Mouse (Mus musculus): Measurements from ENCODE around the gene Coasy. TPM values are rescaled to one million over a fixed set of nuclear protein-coding genes. Genes with fewer than 3 reads are reported as not detected.

Coasy gene
- polyA plus RNA-seq, 1 experiment, result 44.5 TPM

DNA sequence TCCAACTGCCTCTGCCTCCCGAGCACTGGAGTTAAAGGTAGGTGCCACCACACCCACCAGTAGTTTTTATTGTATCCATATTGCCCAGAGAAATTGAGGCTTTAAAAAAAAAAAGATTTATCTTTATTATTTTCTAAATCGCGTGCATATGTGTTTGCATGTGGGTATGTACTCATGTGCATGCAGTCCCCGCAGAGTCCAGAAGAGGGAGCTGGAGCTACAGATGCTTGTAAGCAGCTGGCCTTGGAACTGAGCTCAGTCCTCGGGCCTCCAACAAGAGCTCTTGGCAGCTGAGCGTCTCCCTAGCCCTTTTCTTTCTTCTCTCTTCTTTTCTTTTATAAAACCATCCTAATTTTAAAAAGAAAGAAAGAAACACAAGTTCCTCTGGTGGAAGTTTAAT lies 49.3 kb downstream of the Coasy start:
- no peak for TF ChIP-seq GATA1 (IDR thresholded peaks at IDR 0.05; ENCODE audit: low read length)

DNA sequence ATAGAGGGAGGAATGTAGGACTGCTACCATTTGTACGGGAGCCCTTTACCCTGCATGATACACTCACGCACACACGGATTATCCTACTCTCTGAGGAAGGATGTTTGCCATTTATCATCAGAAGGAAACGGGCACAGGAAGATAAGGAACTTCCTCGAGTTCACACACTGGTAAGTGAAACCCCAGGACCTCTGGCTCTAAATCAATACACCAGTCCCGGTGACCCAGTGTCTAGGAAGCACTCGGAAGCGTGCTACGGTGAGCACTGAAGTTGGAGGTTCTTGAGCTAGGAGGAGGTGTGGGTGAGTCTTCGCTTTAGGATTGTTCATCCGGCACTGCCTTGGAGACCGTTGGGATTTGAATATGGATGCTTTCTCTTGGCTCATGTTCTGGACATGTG lies 50.7 kb downstream of the Coasy start:
- no peak for TF ChIP-seq GATA1 (IDR thresholded peaks at IDR 0.05; ENCODE audit: low read length)

DNA sequence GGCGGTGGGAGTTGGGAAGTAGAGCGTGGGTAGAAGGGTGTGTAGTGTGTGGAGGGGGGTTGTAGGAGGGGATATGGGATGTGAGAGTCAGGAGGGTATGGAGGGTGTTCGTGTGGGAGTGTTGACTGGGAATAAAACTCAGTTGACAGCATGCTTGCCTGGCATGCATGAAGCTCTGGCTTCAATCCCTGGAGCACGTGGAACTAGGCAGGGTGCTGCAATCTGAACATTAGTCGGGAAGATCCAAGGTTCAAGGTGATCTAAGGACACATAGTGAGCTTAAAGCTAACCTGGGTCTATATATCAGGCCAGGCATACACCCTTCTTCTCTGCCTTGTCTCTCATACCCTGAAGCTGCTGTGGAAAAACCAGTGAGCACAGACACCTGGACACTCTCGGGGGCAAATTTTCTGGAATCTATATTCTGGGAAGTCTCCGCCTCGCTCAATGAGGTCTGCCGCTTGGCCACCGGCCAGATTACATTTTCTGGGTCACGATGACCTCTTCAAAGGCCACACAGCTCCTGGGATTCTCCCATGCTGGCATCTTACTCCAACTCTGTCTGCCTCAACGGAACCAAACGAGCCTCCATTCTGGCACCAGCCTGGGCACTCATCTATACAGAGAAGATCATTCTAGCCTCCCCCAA lies 52.0 kb downstream of the Coasy start:
- no peak for TF ChIP-seq GATA1 (IDR thresholded peaks at IDR 0.05; ENCODE audit: low read length)

Other genes with a start within 250 kb of the Coasy start
- 31.6 and 31.7 TPM in 2 replicates for gene Stat5b, start 231.8 kb upstream of the Coasy start, polyA plus RNA-seq (2012)
- 23.3 and 27.0 TPM in 2 replicates for gene Stat5a, start 223.2 kb upstream of the Coasy start, polyA plus RNA-seq (2012)
- 10.6 and 22.4 TPM in 2 replicates for gene Stat3, start 143.0 kb upstream of the Coasy start, polyA plus RNA-seq (2012)
- gene Cavin1, start 111.7 kb upstream of the Coasy start, polyA plus RNA-seq (2012), result 0.93 and 1.4 TPM in 2 replicates
- gene Atp6v0a1, start 73.1 kb upstream of the Coasy start, polyA plus RNA-seq (2012), result 50.3 and 55.2 TPM in 2 replicates
- 3.7 and 8.6 TPM in 2 replicates for gene Naglu, start 12.6 kb upstream of the Coasy start, polyA plus RNA-seq (2012)
- 0.06 and 0.09 TPM in 2 replicates for gene Hsd17b1, start 4.2 kb upstream of the Coasy start, polyA plus RNA-seq (2012)
- gene Mlx, start 4.7 kb downstream of the Coasy start, polyA plus RNA-seq (2012), result 16.7 and 22.4 TPM in 2 replicates
- gene Psmc3ip, start 12.9 kb downstream of the Coasy start, polyA plus RNA-seq (2012), result 27.1 and 30.8 TPM in 2 replicates
- 11.0 and 12.6 TPM in 2 replicates for gene Retreg3, start 37.3 kb downstream of the Coasy start, polyA plus RNA-seq (2012)
- gene Tubg1, start 37.4 kb downstream of the Coasy start, polyA plus RNA-seq (2012), result 107 and 114 TPM in 2 replicates
- not detected in 2 replicates for gene Tubg2, start 73.3 kb downstream of the Coasy start, polyA plus RNA-seq (2012)
- 0.01 and 0.02 TPM in 2 replicates for gene Cntnap1, start 88.0 kb downstream of the Coasy start, polyA plus RNA-seq (2012)
- 2.3 and 2.8 TPM in 2 replicates for gene Plekhh3, start 88.8 kb downstream of the Coasy start, polyA plus RNA-seq (2012)
- gene Ccr10, start 92.9 kb downstream of the Coasy start, polyA plus RNA-seq (2012), result not detected in 2 replicates
- 1.3 and 3.6 TPM in 2 replicates for gene Ezh1, start 143.9 kb downstream of the Coasy start, polyA plus RNA-seq (2012)
- 0.08 TPM in 1 of 2 replicates, not detected in the other for gene Ramp2, start 163.5 kb downstream of the Coasy start, polyA plus RNA-seq (2012)
- 122 and 174 TPM in 2 replicates for gene Vps25, start 171.1 kb downstream of the Coasy start, polyA plus RNA-seq (2012)
- gene Wnk4, start 178.0 kb downstream of the Coasy start, polyA plus RNA-seq (2012), result 60.9 and 68.4 TPM in 2 replicates
- gene Cntd1, start 196.4 kb downstream of the Coasy start, polyA plus RNA-seq (2012), result 0.06 TPM in 2 replicates
- gene Coa3, start 196.5 kb downstream of the Coasy start, polyA plus RNA-seq (2012), result 23.1 and 57.7 TPM in 2 replicates
- gene Becn1, start 219.7 kb downstream of the Coasy start, polyA plus RNA-seq (2012), result 127 and 150 TPM in 2 replicates
- gene Psme3, start 233.6 kb downstream of the Coasy start, polyA plus RNA-seq (2012), result 79.5 and 97.2 TPM in 2 replicates
- gene Aoc2, start 242.5 kb downstream of the Coasy start, polyA plus RNA-seq (2012), result 6.2 and 8.6 TPM in 2 replicates
- 0.05 TPM in 1 of 2 replicates, not detected in the other for gene Aoc3, start 248.0 kb downstream of the Coasy start, polyA plus RNA-seq (2012)